In the genomic region with DNA sequence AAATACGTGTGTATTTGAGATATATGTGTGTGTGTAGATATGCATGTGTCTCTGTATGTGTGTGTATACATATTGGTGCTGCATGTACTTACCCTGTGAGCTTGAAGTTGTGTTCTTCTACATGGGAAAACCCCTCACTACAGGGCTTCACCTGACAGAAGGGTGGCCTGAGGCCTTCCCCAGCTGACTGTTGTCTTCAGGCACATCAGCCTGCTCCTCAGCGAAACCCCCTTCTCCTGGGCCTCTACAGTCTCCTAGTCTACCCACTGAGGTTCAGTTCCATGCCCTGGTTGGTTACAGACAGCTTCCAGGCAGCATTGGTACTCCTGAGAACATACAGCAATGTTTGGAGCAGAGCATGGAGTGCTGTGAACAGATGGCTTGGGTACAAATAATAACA, we compare ENCODE assay signal across 16 mouse cellular contexts.
DNase-seq lines count a peak whose midpoint lies in the region; ATAC-seq and TF ChIP-seq lines count a peak whose summit lies in the region.
"Had no signal": no experiment of that assay in that cellular context is flagged by ENCODE, and none has a peak within 500 bp of the region (broad histone marks: within the 10 kb centered on the region; RNA-seq: fewer than 3 reads in every experiment).

No protein-coding gene starts in this region.

- WGBS in lung, embryonic 14.5 days, result 81% methylated on average over 2 of the region's 2 CpGs

- DNase-seq in lung, embryonic 14.5 days, result no peak
- DNase-seq in lung, postnatal 14 days, result no peak
- DNase-seq in T-cell, adult 2 months (ENCODE audit: low spot score), result peak; percentile 35
- peak; percentile 68 for DNase-seq in induced T-regulatory cell, adult 2 months (ENCODE audit: low read depth)
- DNase-seq in thymus, postnatal 36 days, result peak; percentile 45 to 48
- no peak for DNase-seq in right cerebral cortex, postnatal 36 days (ENCODE audit: low spot score in 2 of 2)
- DNase-seq: cerebellum, postnatal 36 days; heart, adult 18-20 months; kidney, adult 18-20 months; liver; lung, adult 2 months had no signal

- TF ChIP-seq CTCF in lung, embryonic 14.5 days (IDR thresholded peaks at IDR 0.05; ENCODE audit: low read depth), result no peak

- H3K4me2 ChIP-seq in lung, embryonic 14.5 days, result no peak overlapping the region
- H3K4me2 ChIP-seq: forebrain, embryonic 15.5 days; hindbrain, embryonic 12.5 days; neural tube, embryonic 13.5 days; stomach, embryonic 15.5 days had no signal

- no peaks in the 10 kb centered on the region for H3K27me3 ChIP-seq in lung, embryonic 14.5 days (ENCODE audit: insufficient read depth, low read length)
- H3K27me3 ChIP-seq: forebrain, embryonic 15.5 days; hindbrain, embryonic 12.5 days; neural tube, embryonic 13.5 days; stomach, embryonic 15.5 days had no signal

- H3K9ac ChIP-seq in lung, embryonic 14.5 days, result no peak overlapping the region
- H3K9ac ChIP-seq: forebrain, embryonic 15.5 days; hindbrain, embryonic 12.5 days; neural tube, embryonic 13.5 days; stomach, embryonic 15.5 days had no signal

- H3K27ac ChIP-seq in lung, embryonic 14.5 days (ENCODE audit: low read depth), result peak overlapping the region; percentile 20; the same call in 1 of the 2 replicates
- H3K27ac ChIP-seq: forebrain, embryonic 15.5 days; hindbrain, embryonic 12.5 days; neural tube, embryonic 13.5 days had no signal

- ATAC-seq in lung, embryonic 14.5 days (ENCODE audit: insufficient read depth), result no peak
- no peak for ATAC-seq in megakaryocyte-erythroid progenitor cell, adult 5-6 weeks (replicated peaks; ENCODE audit: low FRiP score, low TSS enrichment, poor library complexity, severe bottlenecking)

- H3K4me1 ChIP-seq in lung, embryonic 14.5 days (ENCODE audit: insufficient read depth), result peaks cover 7% of the 10 kb centered on the region
- H3K4me1 ChIP-seq: stomach, embryonic 15.5 days had no signal

- no peaks in the 10 kb centered on the region for H3K9me3 ChIP-seq in lung, embryonic 14.5 days (ENCODE audit: low read depth, low read length)
- H3K9me3 ChIP-seq: forebrain, embryonic 15.5 days; hindbrain, embryonic 12.5 days; neural tube, embryonic 13.5 days; stomach, embryonic 15.5 days had no signal

- no peak overlapping the region for H3K4me3 ChIP-seq in lung, embryonic 14.5 days (ENCODE audit: low read depth, low read length)
- H3K4me3 ChIP-seq: forebrain, embryonic 15.5 days; hindbrain, embryonic 12.5 days; neural tube, embryonic 13.5 days; stomach, embryonic 15.5 days had no signal

- no peaks in the 10 kb centered on the region for H3K36me3 ChIP-seq in lung, embryonic 14.5 days (ENCODE audit: insufficient read depth)
- H3K36me3 ChIP-seq: forebrain, embryonic 15.5 days; hindbrain, embryonic 12.5 days; neural tube, embryonic 13.5 days; stomach, embryonic 15.5 days had no signal

Comparison
In these comparisons a context has a peak if more than half of its experiments do, and no peak if none do; other contexts are left out.
1. DNase-seq: peak in T-cell, adult 2 months (single experiment), induced T-regulatory cell, adult 2 months (single experiment) and thymus, postnatal 36 days (2 of 2); none in lung, embryonic 14.5 days (single experiment), lung, postnatal 14 days (single experiment) and right cerebral cortex, postnatal 36 days (0 of 2).